In the genomic region with DNA sequence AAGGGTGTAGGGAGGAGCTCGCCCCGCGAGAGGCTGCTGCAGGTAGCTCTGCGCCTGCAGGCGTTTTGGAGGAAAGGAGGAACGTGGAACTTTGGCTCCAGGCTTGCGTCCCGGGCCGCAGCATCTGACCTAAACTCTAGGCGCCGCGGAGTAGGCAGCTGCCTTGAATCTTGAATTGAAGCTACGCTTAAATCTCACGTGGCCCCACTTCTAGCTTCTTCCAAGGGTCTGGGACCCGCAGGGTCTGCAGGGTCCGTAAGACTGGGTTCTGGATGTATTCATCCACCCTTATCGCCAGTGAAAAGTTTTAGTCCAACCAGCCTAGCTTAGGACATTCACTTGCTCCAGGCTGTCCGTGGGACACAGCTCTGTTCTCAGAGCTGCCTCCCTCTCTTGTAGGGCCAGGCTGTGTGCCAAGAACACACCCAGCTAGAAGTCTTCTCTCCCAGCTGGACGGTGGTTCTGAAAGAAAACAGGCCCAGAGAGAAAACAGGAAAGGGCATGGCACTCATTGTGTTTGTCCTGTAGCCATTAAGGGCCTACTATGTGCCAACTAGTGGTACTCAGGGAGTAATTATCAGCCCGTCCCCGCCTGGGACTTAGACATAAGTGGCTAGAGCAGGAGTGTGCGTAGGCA, we compare ENCODE assay signal across 8 mouse cellular contexts. TPM values are rescaled to one million over a fixed set of nuclear protein-coding genes. Genes with fewer than 3 reads are reported as not detected.
DNase-seq lines count a peak whose midpoint lies in the region; ATAC-seq lines count a peak whose summit lies in the region.

No protein-coding gene starts in this region.

- 11% methylated on average over 22 of the region's 22 CpGs for WGBS in hindbrain, embryonic 14.5 days
- 14% methylated on average over 22 of the region's 22 CpGs for WGBS in liver, embryonic 12.5 days (ENCODE audit: insufficient replicate concordance)
- WGBS in neural tube, embryonic 12.5 days = 13% methylated on average over 22 of the region's 22 CpGs

- peak overlapping the region; percentile 91 for H3K4me2 ChIP-seq in hindbrain, embryonic 14.5 days (replicated peaks)
- peak overlapping the region; percentile 87 for H3K4me2 ChIP-seq in liver, embryonic 12.5 days
- H3K4me2 ChIP-seq in neural tube, embryonic 12.5 days (replicated peaks) = peak overlapping the region; percentile 81

- peaks cover 31% of the 10 kb centered on the region for H3K36me3 ChIP-seq in hindbrain, embryonic 14.5 days (replicated peaks; ENCODE audit: control insufficient read depth, insufficient read depth)
- peaks cover 29% of the 10 kb centered on the region for H3K36me3 ChIP-seq in liver, embryonic 12.5 days
- H3K36me3 ChIP-seq in neural tube, embryonic 12.5 days = peaks cover 20% of the 10 kb centered on the region

- H3K4me3 ChIP-seq in hindbrain, embryonic 14.5 days (replicated peaks; ENCODE audit: low read length) = peak overlapping the region; percentile 63
- H3K4me3 ChIP-seq in liver, embryonic 12.5 days = peak overlapping the region; percentile 78
- peak overlapping the region; percentile 72 for H3K4me3 ChIP-seq in neural tube, embryonic 12.5 days

- H3K27ac ChIP-seq in hindbrain, embryonic 14.5 days = peak overlapping the region; percentile 78
- peak overlapping the region; percentile 76 for H3K27ac ChIP-seq in liver, embryonic 12.5 days
- no peak overlapping the region for H3K27ac ChIP-seq in neural tube, embryonic 12.5 days

- H3K27me3 ChIP-seq in hindbrain, embryonic 14.5 days (ENCODE audit: control insufficient read depth, insufficient read depth, low read length) = no peaks in the 10 kb centered on the region
- H3K27me3 ChIP-seq in liver, embryonic 12.5 days (replicated peaks) = no peaks in the 10 kb centered on the region
- no peaks in the 10 kb centered on the region for H3K27me3 ChIP-seq in neural tube, embryonic 12.5 days (replicated peaks)

- peak; percentile 40 for DNase-seq in MEL-GATA-1-ER (ENCODE audit: extremely low read depth, low read depth)
- peak; percentile 60 for DNase-seq in adrenal gland, postnatal 25 days
- peak; percentile 72 for DNase-seq in gastrocnemius, adult 18-20 months (ENCODE audit: low spot score)
- no peak for DNase-seq in hindbrain, embryonic 14.5 days (ENCODE audit: low spot score)
- no peak for DNase-seq in left cerebral cortex, postnatal 4 days

- peak; percentile 19 for ATAC-seq in hindbrain, embryonic 14.5 days (ENCODE audit: low FRiP score)
- ATAC-seq in liver, embryonic 12.5 days = peak; percentile 12; the same call in 1 of the 2 replicates
- ATAC-seq in neural tube, embryonic 12.5 days (ENCODE audit: low FRiP score, low read depth) = peak; percentile 46
- no peak for ATAC-seq in granulocyte monocyte progenitor cell, adult 5-6 weeks (replicated peaks; ENCODE audit: poor library complexity, severe bottlenecking)

- no peaks in the 10 kb centered on the region for H3K9me3 ChIP-seq in hindbrain, embryonic 14.5 days (ENCODE audit: control insufficient read depth, low read length)
- H3K9me3 ChIP-seq in liver, embryonic 12.5 days (replicated peaks) = no peaks in the 10 kb centered on the region
- no peaks in the 10 kb centered on the region for H3K9me3 ChIP-seq in neural tube, embryonic 12.5 days

- intact Hi-C loops in left cerebral cortex, postnatal 4 days (cut with DNase I) = no loop called here

- H3K9ac ChIP-seq in hindbrain, embryonic 14.5 days = peak overlapping the region; percentile 75
- peak overlapping the region; percentile 79 for H3K9ac ChIP-seq in liver, embryonic 12.5 days
- H3K9ac ChIP-seq in neural tube, embryonic 12.5 days = peak overlapping the region; percentile 72

- peaks cover 18% of the 10 kb centered on the region for H3K4me1 ChIP-seq in hindbrain, embryonic 14.5 days (replicated peaks; ENCODE audit: control insufficient read depth, insufficient read depth, low read length)
- H3K4me1 ChIP-seq in liver, embryonic 12.5 days = peaks cover 43% of the 10 kb centered on the region
- peaks cover 15% of the 10 kb centered on the region for H3K4me1 ChIP-seq in neural tube, embryonic 12.5 days

RNA-seq across cellular contexts. Expression of a gene that starts 0.5 kb away (rescaled TPM):
- total RNA-seq in adrenal gland, postnatal 25 days (2021) = 7.2 and 12.6 TPM in 2 replicates
- 1 to 10 TPM; 2.5 to 3.5 TPM for total RNA-seq in gastrocnemius, adult 18-20 months (2021)
- 7.8 and 8.2 TPM in 2 replicates for polyA plus RNA-seq in hindbrain, embryonic 14.5 days (2014; fragmentation: Nextera tagmentation; extraction: Ambion mirVana)
- 11.3 and 12.4 TPM in 2 replicates for polyA plus RNA-seq in liver, embryonic 12.5 days (2016; fragmentation: Nextera tagmentation; extraction: Ambion mirVana)
- 10.5 and 12.4 TPM in 2 replicates for polyA plus RNA-seq in neural tube, embryonic 12.5 days (2016; fragmentation: Nextera tagmentation; extraction: Ambion mirVana)
- total RNA-seq in granulocyte monocyte progenitor cell, adult 5-6 weeks (2014; fragmentation: Nextera tagmentation) = 7.1 and 15.7 TPM in 2 replicates
- 11.8 and 13.7 TPM in 2 replicates for total RNA-seq in granulocyte monocyte progenitor cell, adult 5-6 weeks (2017)
- total RNA-seq in left cerebral cortex, postnatal 4 days (2021) = 1 to 10 TPM; 7.0 to 8.5 TPM

RNA-seq across cellular contexts. Expression of a gene that starts 0.5 kb away (rescaled TPM):
- 108 and 138 TPM in 2 replicates for total RNA-seq in adrenal gland, postnatal 25 days (2021)
- 100 to 1,000 TPM in 1 of 2 experiments, 10 to 100 TPM in 1; 83.2 to 105 TPM for total RNA-seq in gastrocnemius, adult 18-20 months (2021)
- polyA plus RNA-seq in hindbrain, embryonic 14.5 days (2014; fragmentation: Nextera tagmentation; extraction: Ambion mirVana) = 74.7 and 76.7 TPM in 2 replicates
- polyA plus RNA-seq in liver, embryonic 12.5 days (2016; fragmentation: Nextera tagmentation; extraction: Ambion mirVana) = 30.8 and 35.0 TPM in 2 replicates
- 66.5 and 75.0 TPM in 2 replicates for polyA plus RNA-seq in neural tube, embryonic 12.5 days (2016; fragmentation: Nextera tagmentation; extraction: Ambion mirVana)
- 61.9 and 83.7 TPM in 2 replicates for total RNA-seq in granulocyte monocyte progenitor cell, adult 5-6 weeks (2014; fragmentation: Nextera tagmentation)
- total RNA-seq in granulocyte monocyte progenitor cell, adult 5-6 weeks (2017) = 25.1 and 41.3 TPM in 2 replicates
- total RNA-seq in left cerebral cortex, postnatal 4 days (2021) = 100 to 1,000 TPM; 152 to 158 TPM

RNA-seq across cellular contexts. Expression of a gene that starts 17.2 kb away (rescaled TPM):
- total RNA-seq in adrenal gland, postnatal 25 days (2021) = 53.4 and 63.5 TPM in 2 replicates
- 10 to 100 TPM; 31.8 to 55.0 TPM for total RNA-seq in gastrocnemius, adult 18-20 months (2021)
- 53.5 and 56.9 TPM in 2 replicates for polyA plus RNA-seq in hindbrain, embryonic 14.5 days (2014; fragmentation: Nextera tagmentation; extraction: Ambion mirVana)
- 14.6 and 15.2 TPM in 2 replicates for polyA plus RNA-seq in liver, embryonic 12.5 days (2016; fragmentation: Nextera tagmentation; extraction: Ambion mirVana)
- 36.9 and 37.7 TPM in 2 replicates for polyA plus RNA-seq in neural tube, embryonic 12.5 days (2016; fragmentation: Nextera tagmentation; extraction: Ambion mirVana)
- 0.45 and 1.0 TPM in 2 replicates for total RNA-seq in granulocyte monocyte progenitor cell, adult 5-6 weeks (2014; fragmentation: Nextera tagmentation)
- 1.8 and 3.0 TPM in 2 replicates for total RNA-seq in granulocyte monocyte progenitor cell, adult 5-6 weeks (2017)
- 10 to 100 TPM; 40.2 to 43.6 TPM for total RNA-seq in left cerebral cortex, postnatal 4 days (2021)

RNA-seq across cellular contexts. Expression of a gene that starts 25.3 kb away (rescaled TPM):
- not detected in 2 replicates for total RNA-seq in adrenal gland, postnatal 25 days (2021)
- not detected for total RNA-seq in gastrocnemius, adult 18-20 months (2021)
- polyA plus RNA-seq in hindbrain, embryonic 14.5 days (2014; fragmentation: Nextera tagmentation; extraction: Ambion mirVana) = 0.83 TPM in 1 of 2 replicates, not detected in the other
- polyA plus RNA-seq in liver, embryonic 12.5 days (2016; fragmentation: Nextera tagmentation; extraction: Ambion mirVana) = 0.33 TPM in 1 of 2 replicates, not detected in the other
- polyA plus RNA-seq in neural tube, embryonic 12.5 days (2016; fragmentation: Nextera tagmentation; extraction: Ambion mirVana) = not detected in 2 replicates
- total RNA-seq in granulocyte monocyte progenitor cell, adult 5-6 weeks (2014; fragmentation: Nextera tagmentation) = not detected in 2 replicates
- total RNA-seq in granulocyte monocyte progenitor cell, adult 5-6 weeks (2017) = 0.82 TPM in 1 of 2 replicates, not detected in the other
- total RNA-seq in left cerebral cortex, postnatal 4 days (2021) = under 1 TPM in 1 of 2 experiments, not detected in 1; 0.66 TPM

RNA-seq across cellular contexts. Expression of a gene that starts 36.6 kb away (rescaled TPM):
- total RNA-seq in adrenal gland, postnatal 25 days (2021) = 53.9 and 54.7 TPM in 2 replicates
- 10 to 100 TPM; 23.1 to 25.4 TPM for total RNA-seq in gastrocnemius, adult 18-20 months (2021)
- polyA plus RNA-seq in hindbrain, embryonic 14.5 days (2014; fragmentation: Nextera tagmentation; extraction: Ambion mirVana) = 22.8 and 25.6 TPM in 2 replicates
- 19.7 and 20.4 TPM in 2 replicates for polyA plus RNA-seq in liver, embryonic 12.5 days (2016; fragmentation: Nextera tagmentation; extraction: Ambion mirVana)
- 24.1 and 27.2 TPM in 2 replicates for polyA plus RNA-seq in neural tube, embryonic 12.5 days (2016; fragmentation: Nextera tagmentation; extraction: Ambion mirVana)
- 18.2 and 40.4 TPM in 2 replicates for total RNA-seq in granulocyte monocyte progenitor cell, adult 5-6 weeks (2014; fragmentation: Nextera tagmentation)
- total RNA-seq in granulocyte monocyte progenitor cell, adult 5-6 weeks (2017) = 16.1 and 17.8 TPM in 2 replicates
- 10 to 100 TPM; 45.5 to 48.5 TPM for total RNA-seq in left cerebral cortex, postnatal 4 days (2021)

Comparison
In these comparisons a context has a peak if more than half of its experiments do, and no peak if none do; other contexts are left out.
1. DNase-seq: peak in MEL-GATA-1-ER (single experiment), adrenal gland, postnatal 25 days (single experiment) and gastrocnemius, adult 18-20 months (single experiment); none in hindbrain, embryonic 14.5 days (single experiment) and left cerebral cortex, postnatal 4 days (single experiment).
2. RNA of a gene that starts 17.2 kb away (total RNA-seq): 31.8 to 55.0 TPM in gastrocnemius, adult 18-20 months, 53.4 to 63.5 TPM in adrenal gland, postnatal 25 days and 40.2 to 43.6 TPM in left cerebral cortex, postnatal 4 days; 0.45 to 3.0 TPM in granulocyte monocyte progenitor cell, adult 5-6 weeks; every median in the first group is over 4 times any median in the second.
3. Peak in every context shown above with its lines, with median percentiles within 50 percentile points of each other: H3K4me2 ChIP-seq, H3K4me3 ChIP-seq and H3K9ac ChIP-seq.